Mouse (Mus musculus): ENCODE results near the gene Gldn. TPM values are rescaled to one million over a fixed set of nuclear protein-coding genes. Genes with fewer than 3 reads are reported as not detected.
A peak's percentile ranks its signal among the peaks of the same experiment; 100 is the strongest.

The Gldn gene
- polyA plus RNA-seq, 1 experiment from 2014 or later: 6.0 TPM

- Histone ChIP-seq H3K4me1 (ENCODE audit: control insufficient read depth, insufficient read depth, low read length) (no peaks in the 10 kb centered on the region), H3K9me3 (ENCODE audit: control insufficient read depth, low read length) (no peaks in the 10 kb centered on the region), H3K9ac (ENCODE audit: low read depth, low read length) (no peak overlapping the region), H3K36me3 (ENCODE audit: control insufficient read depth, insufficient read depth, low read length) (no peaks in the 10 kb centered on the region), H3K27ac (ENCODE audit: low read depth, low read length) (no peak overlapping the region), H3K4me2 (replicated peaks; ENCODE audit: low read depth, low read length) (no peak overlapping the region), H3K4me3 (ENCODE audit: low read length) (no peak overlapping the region), H3K27me3 (ENCODE audit: control insufficient read depth, insufficient read depth, low read length) (no peaks in the 10 kb centered on the region)
- ATAC-seq (ENCODE audit: low FRiP score, low TSS enrichment): no peak
- WGBS: 66% methylated on average over 3 of the region's 3 CpGs
These were observed 13.1 kb downstream of the Gldn start for GRCm38 (mm10) chr9:54299389-54299788.

- peak; percentile 49; the same call in 1 of the 2 replicates for ATAC-seq (ENCODE audit: low FRiP score, low TSS enrichment)
- Histone ChIP-seq H3K27ac (ENCODE audit: low read depth, low read length) (no peak overlapping the region), H3K4me2 (replicated peaks; ENCODE audit: low read depth, low read length) (no peak overlapping the region), H3K4me3 (ENCODE audit: low read length) (no peak overlapping the region), H3K36me3 (ENCODE audit: control insufficient read depth, insufficient read depth, low read length) (no peaks in the 10 kb centered on the region), H3K9ac (ENCODE audit: low read depth, low read length) (no peak overlapping the region), H3K27me3 (ENCODE audit: control insufficient read depth, insufficient read depth, low read length) (no peaks in the 10 kb centered on the region), H3K9me3 (ENCODE audit: control insufficient read depth, low read length) (no peaks in the 10 kb centered on the region), H3K4me1 (ENCODE audit: control insufficient read depth, insufficient read depth, low read length) (no peaks in the 10 kb centered on the region)
These were observed 13.5 kb downstream of the Gldn start for GRCm38 (mm10) chr9:54299792-54300191.

- H3K27ac ChIP-seq (ENCODE audit: low read depth, low read length): no peak overlapping the region
- H3K4me1 ChIP-seq (ENCODE audit: control insufficient read depth, insufficient read depth, low read length): no peaks in the 10 kb centered on the region
- no peaks in the 10 kb centered on the region for H3K27me3 ChIP-seq (ENCODE audit: control insufficient read depth, insufficient read depth, low read length)
- no peak overlapping the region for H3K4me3 ChIP-seq (ENCODE audit: low read length)
- H3K9ac ChIP-seq (ENCODE audit: low read depth, low read length): no peak overlapping the region
- H3K36me3 ChIP-seq (ENCODE audit: control insufficient read depth, insufficient read depth, low read length): no peaks in the 10 kb centered on the region
- 84% methylated on average over 4 of the region's 4 CpGs for WGBS
- no peaks in the 10 kb centered on the region for H3K9me3 ChIP-seq (ENCODE audit: control insufficient read depth, low read length)
- ATAC-seq (ENCODE audit: low FRiP score, low TSS enrichment): no peak
- H3K4me2 ChIP-seq (replicated peaks; ENCODE audit: low read depth, low read length): no peak overlapping the region
These were observed 15.0 kb downstream of the Gldn start for GRCm38 (mm10) chr9:54301255-54301654.

- ATAC-seq (ENCODE audit: low FRiP score, low TSS enrichment): no peak
These were observed 21.9 kb downstream of the Gldn start for GRCm38 (mm10) chr9:54308209-54308608.

GRCm38 (mm10) chr9:54308751-54309358, 22.6 kb downstream of the Gldn start:
- Histone ChIP-seq H3K4me3 (ENCODE audit: low read length) (no peak overlapping the region), H3K27me3 (ENCODE audit: control insufficient read depth, insufficient read depth, low read length) (no peaks in the 10 kb centered on the region), H3K27ac (ENCODE audit: low read depth, low read length) (no peak overlapping the region), H3K9ac (ENCODE audit: low read depth, low read length) (no peak overlapping the region), H3K4me2 (replicated peaks; ENCODE audit: low read depth, low read length) (no peak overlapping the region), H3K36me3 (ENCODE audit: control insufficient read depth, insufficient read depth, low read length) (no peaks in the 10 kb centered on the region), H3K4me1 (ENCODE audit: control insufficient read depth, insufficient read depth, low read length) (no peaks in the 10 kb centered on the region), H3K9me3 (ENCODE audit: control insufficient read depth, low read length) (no peaks in the 10 kb centered on the region)
- WGBS: 39% methylated on average over 2 of the region's 2 CpGs
- ATAC-seq (ENCODE audit: low FRiP score, low TSS enrichment): no peak

More at GRCm38 (mm10) chr9:54308209-54308608, 21.9 kb downstream of the Gldn start:
- no peaks in the 10 kb centered on the region for H3K9me3 ChIP-seq (ENCODE audit: control insufficient read depth, low read length)
- H3K36me3 ChIP-seq (ENCODE audit: control insufficient read depth, insufficient read depth, low read length): no peaks in the 10 kb centered on the region
- no peak overlapping the region for H3K4me2 ChIP-seq (replicated peaks; ENCODE audit: low read depth, low read length)
- WGBS: 35% methylated on average over 1 of the region's 1 CpGs
- H3K4me1 ChIP-seq (ENCODE audit: control insufficient read depth, insufficient read depth, low read length): no peaks in the 10 kb centered on the region
- no peak overlapping the region for H3K9ac ChIP-seq (ENCODE audit: low read depth, low read length)
- no peak overlapping the region for H3K27ac ChIP-seq (ENCODE audit: low read depth, low read length)
- no peaks in the 10 kb centered on the region for H3K27me3 ChIP-seq (ENCODE audit: control insufficient read depth, insufficient read depth, low read length)
- no peak overlapping the region for H3K4me3 ChIP-seq (ENCODE audit: low read length)

- no peak; the same call in 1 of the 2 replicates for ATAC-seq (ENCODE audit: low FRiP score, low TSS enrichment)
- no peak overlapping the region for H3K4me3 ChIP-seq (ENCODE audit: low read length)
- H3K4me1 ChIP-seq (ENCODE audit: control insufficient read depth, insufficient read depth, low read length): no peaks in the 10 kb centered on the region
- H3K36me3 ChIP-seq (ENCODE audit: control insufficient read depth, insufficient read depth, low read length): no peaks in the 10 kb centered on the region
- no peak overlapping the region for H3K9ac ChIP-seq (ENCODE audit: low read depth, low read length)
- H3K27ac ChIP-seq (ENCODE audit: low read depth, low read length): no peak overlapping the region
- no peaks in the 10 kb centered on the region for H3K27me3 ChIP-seq (ENCODE audit: control insufficient read depth, insufficient read depth, low read length)
- 75% methylated on average over 9 of the region's 9 CpGs for WGBS
- no peak overlapping the region for H3K4me2 ChIP-seq (replicated peaks; ENCODE audit: low read depth, low read length)
- H3K9me3 ChIP-seq (ENCODE audit: control insufficient read depth, low read length): no peaks in the 10 kb centered on the region
These were observed 30.1 kb downstream of the Gldn start for GRCm38 (mm10) chr9:54316363-54316762.

GRCm38 (mm10) chr9:54323456-54323855, 37.2 kb downstream of the Gldn start:
- WGBS: 40% methylated on average over 8 of the region's 8 CpGs
- Histone ChIP-seq H3K9me3 (ENCODE audit: control insufficient read depth, low read length) (no peaks in the 10 kb centered on the region), H3K9ac (ENCODE audit: low read depth, low read length) (no peak overlapping the region), H3K36me3 (ENCODE audit: control insufficient read depth, insufficient read depth, low read length) (no peaks in the 10 kb centered on the region), H3K4me1 (ENCODE audit: control insufficient read depth, insufficient read depth, low read length) (no peaks in the 10 kb centered on the region), H3K27ac (ENCODE audit: low read depth, low read length) (no peak overlapping the region), H3K4me3 (ENCODE audit: low read length) (no peak overlapping the region), H3K27me3 (ENCODE audit: control insufficient read depth, insufficient read depth, low read length) (no peaks in the 10 kb centered on the region), H3K4me2 (replicated peaks; ENCODE audit: low read depth, low read length) (no peak overlapping the region)
- ATAC-seq (ENCODE audit: low FRiP score, low TSS enrichment): peak; percentile 66; the same call in 1 of the 2 replicates

GRCm38 (mm10) chr9:54329201-54329600, 42.9 kb downstream of the Gldn start:
- Histone ChIP-seq H3K36me3 (ENCODE audit: control insufficient read depth, insufficient read depth, low read length) (no peaks in the 10 kb centered on the region), H3K4me2 (replicated peaks; ENCODE audit: low read depth, low read length) (no peak overlapping the region), H3K4me1 (ENCODE audit: control insufficient read depth, insufficient read depth, low read length) (no peaks in the 10 kb centered on the region), H3K27me3 (ENCODE audit: control insufficient read depth, insufficient read depth, low read length) (no peaks in the 10 kb centered on the region), H3K4me3 (ENCODE audit: low read length) (no peak overlapping the region), H3K27ac (ENCODE audit: low read depth, low read length) (no peak overlapping the region), H3K9me3 (ENCODE audit: control insufficient read depth, low read length) (no peaks in the 10 kb centered on the region), H3K9ac (ENCODE audit: low read depth, low read length) (no peak overlapping the region)
- no peak for ATAC-seq (ENCODE audit: low FRiP score, low TSS enrichment)
- 90% methylated on average over 7 of the region's 7 CpGs for WGBS

GRCm38 (mm10) chr9:54335582-54335981, 49.3 kb downstream of the Gldn start:
- Histone ChIP-seq H3K4me1 (ENCODE audit: control insufficient read depth, insufficient read depth, low read length) (no peaks in the 10 kb centered on the region), H3K27ac (ENCODE audit: low read depth, low read length) (no peak overlapping the region), H3K4me2 (replicated peaks; ENCODE audit: low read depth, low read length) (no peak overlapping the region), H3K4me3 (ENCODE audit: low read length) (no peak overlapping the region), H3K27me3 (ENCODE audit: control insufficient read depth, insufficient read depth, low read length) (no peaks in the 10 kb centered on the region), H3K9me3 (ENCODE audit: control insufficient read depth, low read length) (no peaks in the 10 kb centered on the region), H3K9ac (ENCODE audit: low read depth, low read length) (no peak overlapping the region), H3K36me3 (ENCODE audit: control insufficient read depth, insufficient read depth, low read length) (no peaks in the 10 kb centered on the region)
- ATAC-seq (ENCODE audit: low FRiP score, low TSS enrichment): no peak
- WGBS: 66% methylated on average over 12 of the region's 12 CpGs

All from kidney, embryonic 14.5 days (tissue).